Mouse (Mus musculus): Measurements from ENCODE around the gene Itpk1.

The Itpk1 gene

DNA sequence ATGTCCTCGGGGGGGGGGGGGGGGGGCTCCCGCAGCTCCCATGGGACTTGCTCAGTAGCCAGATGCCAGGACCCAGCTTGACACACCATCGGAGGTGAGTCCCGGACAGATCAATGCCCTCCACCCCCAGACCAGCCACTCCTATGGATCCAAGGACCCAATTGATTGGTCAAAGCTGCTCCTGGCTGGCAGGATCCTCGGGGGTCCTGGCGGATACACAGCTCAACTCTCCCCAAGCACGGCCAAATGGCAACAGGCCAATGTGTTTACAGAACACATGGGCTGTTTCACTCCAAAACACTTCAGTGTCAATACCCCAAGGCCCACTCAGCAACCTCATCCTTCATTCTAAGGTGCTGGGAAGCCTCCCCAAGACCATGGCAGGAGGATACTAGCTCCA is 13.0 kb downstream of the Itpk1 start:
- no peak for DNase-seq (ENCODE audit: low read depth in 1 of 2, low spot score in 2 of 2)

DNA sequence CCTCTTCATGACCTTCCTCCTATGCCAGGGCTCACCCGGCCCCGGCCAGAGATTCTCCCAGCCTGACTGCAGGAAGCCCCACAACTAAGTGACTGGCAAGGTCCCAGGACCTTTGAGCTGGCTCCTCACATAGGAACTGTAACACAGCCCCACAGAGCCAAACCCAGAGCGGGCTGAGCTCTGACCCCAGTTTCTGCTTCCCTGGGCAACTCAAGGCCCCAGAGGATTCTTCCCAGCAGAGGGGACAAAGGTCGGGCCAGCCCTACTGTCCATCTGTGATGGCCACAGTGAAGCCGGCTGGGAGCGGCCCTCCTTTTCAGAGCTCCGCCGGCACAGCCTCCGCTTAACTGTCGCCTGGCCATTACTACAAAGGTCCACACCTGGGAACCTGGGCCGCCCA is 13.6 kb downstream of the Itpk1 start:
- no peak for DNase-seq (ENCODE audit: low read depth in 1 of 2, low spot score in 2 of 2)

DNA sequence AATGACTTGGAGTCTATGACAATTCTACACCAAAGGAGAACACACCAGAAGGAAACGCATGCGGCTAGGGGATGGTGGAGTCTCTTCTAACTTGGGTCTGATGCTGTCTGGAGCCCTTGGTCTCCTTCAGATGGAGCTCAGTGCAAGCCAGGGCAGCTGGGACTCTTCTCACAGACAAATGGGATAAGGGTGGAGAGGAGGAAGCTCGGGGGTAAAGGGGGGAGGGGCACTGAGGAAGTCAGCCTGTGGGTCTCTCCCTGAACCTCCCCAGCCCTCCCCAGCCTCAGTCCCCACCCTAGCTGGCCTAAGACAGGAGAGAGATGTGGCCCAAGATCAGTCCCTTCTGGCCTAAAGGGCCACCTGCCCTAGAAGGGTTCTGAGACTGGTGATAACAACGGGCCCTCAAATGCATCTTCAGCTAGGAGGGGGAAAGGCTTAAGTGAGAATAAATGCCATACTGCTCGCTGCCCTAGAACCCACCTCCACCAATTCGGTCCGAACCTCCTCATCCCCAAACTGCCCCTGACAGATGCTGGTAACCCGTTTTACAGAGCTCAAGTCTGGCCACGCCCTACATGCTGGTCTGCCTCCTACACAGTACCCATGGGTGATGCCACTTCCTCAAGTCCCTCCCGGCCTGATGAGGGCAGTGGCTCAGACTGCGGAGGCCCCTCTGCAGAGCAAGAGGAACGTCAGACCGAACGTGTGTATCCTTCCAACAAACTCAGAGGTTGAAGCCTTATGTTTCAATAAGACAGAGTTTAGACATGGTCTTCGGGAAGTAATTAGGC is 14.8 kb downstream of the Itpk1 start:
- peak in 1 of 2 experiments; percentile 43 for DNase-seq (ENCODE audit: low read depth in 1 of 2, low spot score in 2 of 2)

DNA sequence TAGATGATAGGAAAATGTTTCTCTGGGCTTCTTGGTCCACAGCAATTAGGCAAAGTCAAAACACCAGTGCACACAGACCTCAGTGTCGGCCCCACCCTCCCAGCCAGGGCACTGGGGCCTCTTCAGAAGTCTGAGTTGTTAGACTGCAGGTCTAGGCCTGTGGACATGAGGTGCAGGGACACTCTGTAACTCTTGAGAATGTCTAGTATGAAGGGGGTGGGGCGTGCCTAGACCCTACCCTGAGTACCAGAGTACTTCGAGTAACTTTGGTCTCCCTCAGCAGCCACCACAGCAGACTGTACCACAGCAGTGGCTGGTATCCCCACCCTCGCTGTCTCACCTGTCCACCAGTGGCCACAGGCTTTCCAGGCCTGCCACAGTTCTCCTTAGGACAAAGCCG is 18.4 kb downstream of the Itpk1 start:
- no peak for DNase-seq (ENCODE audit: low read depth in 1 of 2, low spot score in 2 of 2)

DNA sequence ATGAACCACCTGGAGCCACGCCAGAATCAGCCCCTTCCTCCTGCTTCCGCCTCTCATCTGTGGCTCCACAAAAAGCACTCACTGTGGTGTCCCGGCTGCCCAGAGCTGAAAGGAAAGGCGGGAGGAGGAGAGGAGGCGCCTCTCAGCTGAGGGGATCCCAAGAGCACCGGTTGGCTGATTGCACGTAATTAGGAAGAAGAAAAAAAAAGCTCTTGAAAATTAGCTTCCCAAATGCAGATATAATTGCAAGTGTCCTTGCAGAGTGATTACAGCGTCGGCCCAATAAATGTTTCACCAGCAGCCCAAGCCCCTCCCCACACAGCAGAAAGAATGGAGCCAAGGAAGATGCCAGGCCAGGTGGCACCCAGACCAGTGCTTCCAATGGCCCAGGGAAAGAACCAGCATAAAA is 19.2 kb downstream of the Itpk1 start:
- no peak for DNase-seq (ENCODE audit: low read depth in 1 of 2, low spot score in 2 of 2)

DNA sequence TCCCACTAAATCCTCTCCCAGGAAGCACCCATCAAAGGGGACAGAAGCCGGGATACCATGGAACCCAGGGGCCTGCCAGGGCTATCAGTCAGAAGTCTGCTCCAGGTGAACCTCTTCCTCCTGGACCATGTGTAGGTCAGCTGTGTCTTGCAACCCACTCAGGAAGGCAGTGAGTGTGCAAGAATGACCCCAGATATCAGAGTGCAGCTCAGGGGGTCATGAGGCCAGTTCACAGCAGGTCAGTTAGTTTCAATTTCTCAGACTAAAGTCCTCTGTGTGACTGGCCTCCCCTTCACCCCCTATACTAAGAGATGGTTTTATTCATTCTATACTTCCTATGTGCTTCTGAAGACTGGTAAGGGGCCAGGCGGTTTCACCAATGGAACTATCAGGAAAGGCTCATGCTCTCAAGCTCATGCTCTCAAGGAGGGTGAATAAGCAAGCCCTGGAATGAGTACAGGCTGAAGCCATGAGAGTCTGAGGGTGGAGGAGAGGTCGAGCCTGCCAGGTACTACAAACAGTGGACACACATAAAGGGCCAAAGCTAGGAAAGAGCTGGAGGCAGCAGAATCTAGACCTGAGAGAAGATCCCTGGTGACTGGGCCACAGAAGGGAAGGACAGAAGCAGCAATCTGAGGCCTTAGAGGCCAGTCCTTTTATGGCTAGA is 19.9 kb downstream of the Itpk1 start:
- no peak for DNase-seq (ENCODE audit: low read depth in 1 of 2, low spot score in 2 of 2)

DNA sequence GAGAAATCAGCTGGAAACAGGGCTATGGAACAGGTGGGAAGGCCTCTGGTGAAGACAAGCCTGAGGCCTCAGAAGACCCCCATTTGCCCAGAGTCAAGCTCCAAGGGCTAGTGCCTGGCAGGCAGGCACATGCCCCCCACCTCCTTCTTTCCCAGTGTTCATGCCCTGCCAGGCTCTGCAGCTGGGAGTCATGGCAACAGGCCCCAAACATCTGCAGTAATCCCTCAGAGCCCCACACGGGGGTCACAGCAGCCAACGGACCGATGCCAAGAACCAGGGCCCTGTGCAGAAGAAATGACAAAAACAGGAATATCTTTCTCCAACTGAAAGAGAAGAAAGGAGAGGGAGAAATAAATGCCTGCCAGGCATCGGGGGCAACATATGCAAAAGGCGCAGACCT is 20.8 kb downstream of the Itpk1 start:
- no peak for DNase-seq (ENCODE audit: low read depth in 1 of 2, low spot score in 2 of 2)

DNA sequence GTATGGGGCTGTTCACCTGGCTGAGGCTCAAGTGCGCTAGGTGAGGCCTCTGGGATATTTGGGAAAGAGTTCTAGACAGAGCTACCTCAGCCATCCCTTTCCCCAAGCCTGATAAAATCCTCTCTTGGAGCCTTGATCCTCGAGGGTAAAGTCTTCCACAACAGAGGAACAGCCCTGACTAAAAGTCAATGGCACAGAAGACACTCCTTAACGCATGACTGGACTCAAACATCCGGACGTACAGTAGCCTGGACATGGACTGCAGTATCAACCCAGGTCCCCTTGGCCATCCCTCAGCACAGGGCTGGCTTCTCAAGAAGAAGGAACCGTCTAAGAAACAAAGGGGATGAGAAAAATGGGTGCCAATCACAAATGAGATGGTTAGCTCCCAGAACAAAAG is 21.3 kb downstream of the Itpk1 start:
- DNase-seq (ENCODE audit: low read depth in 1 of 2, low spot score in 2 of 2) = no peak

DNA sequence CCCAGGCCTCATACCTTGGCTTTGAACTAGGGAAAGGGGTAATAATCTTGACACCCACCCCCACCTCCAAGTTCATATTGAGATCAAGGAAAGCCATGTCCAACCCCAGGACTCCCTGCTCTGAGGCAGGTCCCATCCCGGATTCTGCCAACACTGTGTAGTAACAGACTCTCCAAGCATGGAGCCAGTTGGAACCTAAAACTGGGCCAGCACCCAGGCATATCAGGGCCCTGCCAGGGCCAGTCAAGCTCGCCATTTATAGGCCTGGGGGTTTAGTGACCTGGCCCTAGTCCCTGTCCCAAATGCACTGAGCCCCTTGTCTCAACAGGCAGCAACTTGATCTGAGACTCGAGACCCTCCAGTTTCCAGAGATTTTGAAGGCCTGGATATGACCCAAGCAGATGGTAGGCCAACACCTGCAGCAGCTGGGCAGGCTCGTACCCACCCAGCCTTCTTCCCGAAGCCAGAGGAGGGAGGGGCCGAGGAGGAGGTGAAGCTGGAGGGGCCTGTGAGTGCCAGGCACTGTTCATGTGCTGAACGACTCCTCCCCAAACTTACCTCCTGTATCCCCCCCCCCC is 21.9 kb downstream of the Itpk1 start:
- DNase-seq (ENCODE audit: low read depth in 1 of 2, low spot score in 2 of 2) = no peak

DNA sequence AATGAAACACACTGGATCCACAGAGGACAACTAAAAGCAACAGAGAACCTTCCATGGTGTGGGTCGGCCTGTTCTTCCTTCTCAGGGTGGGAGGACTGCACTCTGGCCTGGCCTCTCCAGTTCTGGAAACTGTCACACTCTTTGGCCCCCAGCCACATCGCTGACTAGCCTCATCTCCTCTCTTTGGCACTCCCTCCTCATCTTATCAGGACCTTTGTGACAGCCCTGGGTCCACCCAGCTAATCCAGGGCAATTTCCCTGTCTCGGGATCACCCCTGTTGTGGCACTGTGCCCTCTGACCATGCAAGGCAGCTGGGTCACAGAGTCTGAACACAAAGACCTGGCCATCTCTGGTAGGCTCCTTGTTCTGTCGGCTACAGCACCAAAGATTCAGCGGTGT is 22.6 kb downstream of the Itpk1 start:
- DNase-seq (ENCODE audit: low read depth in 1 of 2, low spot score in 2 of 2) = no peak

DNA sequence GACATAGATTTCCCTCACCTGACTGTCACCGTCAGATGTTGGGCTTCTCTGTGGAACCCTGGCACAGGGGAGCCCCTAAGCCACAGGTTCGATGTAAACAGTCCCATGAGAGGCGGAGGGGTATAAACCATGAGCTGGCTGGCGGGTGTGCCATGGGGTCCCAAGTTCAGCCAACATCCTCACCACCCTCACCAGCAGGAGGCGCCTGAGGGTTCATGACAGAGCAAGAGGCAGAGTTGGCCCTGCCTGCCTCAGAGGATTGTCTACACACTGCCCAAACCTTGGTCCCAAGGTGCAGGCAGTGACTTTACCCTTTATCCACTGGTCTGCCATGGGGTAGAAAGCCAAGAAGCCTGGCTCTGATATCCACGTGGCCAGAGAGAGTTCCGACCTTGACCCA is 23.1 kb downstream of the Itpk1 start:
- no peak for DNase-seq (ENCODE audit: low read depth in 1 of 2, low spot score in 2 of 2)

DNA sequence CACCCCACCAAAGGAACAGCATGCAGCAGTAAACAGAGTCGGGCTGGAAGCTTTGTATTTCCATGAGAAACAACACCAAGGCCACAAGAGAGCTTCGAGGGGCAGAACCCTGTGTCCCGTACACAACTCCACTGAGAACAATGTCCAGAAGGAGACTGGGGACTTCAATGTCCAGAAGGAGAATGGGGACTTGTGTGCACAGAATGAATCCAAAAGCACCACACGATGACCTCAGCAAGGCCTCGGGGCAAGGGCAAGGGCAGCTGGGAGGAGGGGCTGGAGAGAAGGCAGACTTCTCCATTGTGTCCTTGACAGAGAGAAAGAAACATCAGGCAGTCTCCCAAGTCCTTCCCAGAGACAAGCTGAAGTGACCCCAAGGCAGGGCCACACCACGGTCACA is 25.9 kb downstream of the Itpk1 start:
- DNase-seq (ENCODE audit: low read depth in 1 of 2, low spot score in 2 of 2) = no peak

DNA sequence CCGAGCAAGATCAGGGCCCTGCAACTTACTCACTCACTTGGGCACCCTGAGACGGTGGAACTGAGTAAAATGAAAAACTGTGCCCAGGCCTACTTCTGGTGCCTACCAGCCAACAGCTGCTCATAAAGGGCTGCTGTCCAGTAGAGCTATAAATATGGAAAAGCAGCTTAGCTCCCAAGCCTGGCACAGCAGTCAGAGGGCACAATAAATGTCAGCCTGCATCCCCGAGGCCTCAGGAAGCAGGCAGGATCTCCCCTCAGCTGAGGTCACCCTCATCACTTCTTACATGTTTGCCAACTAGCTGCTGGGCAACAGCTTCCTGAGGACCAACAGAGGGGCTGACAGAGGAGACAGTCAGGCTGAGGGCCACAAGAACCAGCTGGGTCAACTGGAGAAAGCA is 27.6 kb downstream of the Itpk1 start:
- no peak for DNase-seq (ENCODE audit: low read depth in 1 of 2, low spot score in 2 of 2)

DNA sequence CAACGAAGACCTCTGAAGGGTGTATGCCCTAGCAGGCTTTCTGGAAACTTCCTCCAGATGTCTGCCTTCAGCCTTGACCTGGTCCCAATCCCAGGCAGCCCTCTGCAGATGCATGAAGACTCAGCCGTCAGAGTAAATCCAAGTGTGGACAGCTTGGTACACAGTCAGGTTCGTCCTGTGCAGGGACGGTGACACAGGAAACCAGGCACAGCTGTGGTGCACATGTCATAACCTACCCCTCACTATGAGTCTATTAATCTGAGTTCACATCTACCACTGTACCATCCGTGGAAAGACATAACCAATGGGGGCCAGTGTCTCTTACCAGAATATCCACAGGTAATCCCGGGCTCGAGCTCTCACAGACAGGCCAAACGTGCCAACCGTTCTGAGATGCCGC is 30.2 kb downstream of the Itpk1 start:
- DNase-seq (ENCODE audit: low read depth in 1 of 2, low spot score in 2 of 2) = no peak

DNA sequence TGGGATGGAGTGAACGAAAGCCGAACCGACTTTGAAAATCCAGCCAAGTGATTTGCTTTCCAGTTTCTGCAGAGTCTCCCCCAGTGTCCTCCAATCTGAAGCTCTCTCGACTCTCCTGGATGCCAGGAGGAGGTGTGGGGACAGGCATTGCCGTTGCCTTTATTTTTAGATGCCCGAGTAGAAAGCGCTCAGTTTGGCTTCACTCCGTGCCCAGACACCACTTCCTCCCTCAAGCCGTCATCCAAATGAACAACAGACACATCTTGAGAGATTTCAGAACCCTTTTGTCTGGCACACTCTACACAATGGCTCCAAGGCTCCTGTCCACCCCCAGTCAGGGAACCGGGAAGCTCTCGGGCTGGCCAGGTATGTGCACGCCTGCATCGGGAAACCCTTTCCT is 30.6 kb downstream of the Itpk1 start:
- DNase-seq (ENCODE audit: low read depth in 1 of 2, low spot score in 2 of 2) = no peak

DNA sequence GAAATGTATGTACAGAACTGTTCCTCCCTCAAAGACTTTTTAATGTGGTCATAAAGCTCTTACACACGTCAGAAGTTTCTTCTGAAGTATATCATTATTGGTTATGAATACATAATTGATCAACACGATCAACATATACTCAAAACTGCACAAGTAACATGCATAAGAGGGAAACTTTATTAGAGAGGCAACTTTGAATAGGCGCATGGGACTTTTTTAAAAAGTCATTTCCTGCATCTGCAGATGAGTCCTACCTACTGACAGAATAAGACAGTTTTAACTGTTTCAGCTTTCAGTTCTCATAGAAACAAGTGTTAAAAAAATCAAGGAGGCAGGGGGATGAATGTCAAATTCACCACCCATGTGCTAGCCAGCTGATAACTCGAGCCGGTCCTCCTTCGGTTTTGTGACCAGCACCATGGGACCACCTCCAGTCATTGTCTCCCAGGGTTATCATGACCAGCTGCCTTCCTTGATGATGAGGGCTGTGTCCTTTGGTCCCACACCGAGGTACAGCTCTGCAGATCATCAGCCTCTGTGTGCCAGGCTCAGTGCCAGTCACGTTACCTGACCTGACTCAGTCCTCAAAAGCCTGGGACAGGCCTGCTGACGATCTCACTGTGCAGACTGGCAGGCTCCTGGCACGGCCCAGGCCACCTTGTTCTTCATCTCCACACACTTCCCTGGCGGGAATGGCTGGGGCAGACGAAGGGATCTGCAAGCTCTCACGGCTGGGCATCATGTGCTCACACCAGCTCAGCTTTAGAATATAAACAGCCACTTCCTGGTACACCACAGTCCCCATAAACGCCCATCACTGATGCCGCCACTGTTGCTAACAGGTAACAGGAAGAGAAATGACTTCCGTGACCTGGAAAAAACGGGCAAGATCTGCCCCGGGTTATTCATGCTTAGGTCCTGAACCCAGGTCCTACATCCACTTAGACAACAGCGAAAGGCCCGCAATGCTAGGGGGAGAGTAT is 31.6 kb downstream of the Itpk1 start:
- DNase-seq (ENCODE audit: low read depth in 1 of 2, low spot score in 2 of 2) = no peak

DNA sequence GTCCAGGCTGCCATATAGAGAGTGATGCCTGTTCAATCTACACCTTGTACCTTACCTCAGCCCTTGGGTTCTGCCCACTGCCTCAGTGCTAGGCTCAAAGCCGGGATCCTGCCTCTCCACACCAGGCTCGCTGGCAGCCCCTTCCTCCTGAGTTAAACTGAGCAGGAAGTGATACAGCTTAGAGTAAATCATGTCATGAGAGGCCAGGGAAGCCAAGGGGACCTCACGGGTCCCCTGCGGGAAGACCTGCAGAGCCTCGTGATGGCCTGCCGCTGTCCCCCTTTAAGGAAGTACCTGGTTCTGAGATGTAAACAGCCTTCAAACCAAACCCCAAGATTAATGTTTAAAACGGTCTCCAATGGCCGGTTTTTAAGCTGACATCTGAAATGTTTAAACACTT is 32.6 kb downstream of the Itpk1 start:
- DNase-seq (ENCODE audit: low read depth in 1 of 2, low spot score in 2 of 2) = no peak

DNA sequence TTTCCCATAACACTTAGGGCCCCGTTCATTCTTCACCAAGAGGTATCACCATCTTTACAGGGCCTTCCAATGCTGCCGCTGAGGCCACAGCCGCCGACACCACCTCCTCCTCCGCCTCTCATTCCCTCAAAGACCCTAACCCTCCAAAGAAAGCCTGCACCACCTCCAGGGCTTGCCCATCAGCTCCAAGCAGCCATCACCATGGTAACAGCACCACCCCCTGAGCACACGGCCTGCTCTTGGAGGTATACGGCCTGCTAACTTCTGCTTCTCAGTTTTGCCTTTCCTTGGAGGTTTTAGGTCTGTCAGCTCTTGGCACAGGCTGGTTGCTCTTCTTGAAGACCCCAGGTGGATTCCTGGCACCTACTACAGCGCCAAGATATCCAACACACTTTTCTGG is 33.9 kb downstream of the Itpk1 start:
- no peak for DNase-seq (ENCODE audit: low read depth in 1 of 2, low spot score in 2 of 2)

DNA sequence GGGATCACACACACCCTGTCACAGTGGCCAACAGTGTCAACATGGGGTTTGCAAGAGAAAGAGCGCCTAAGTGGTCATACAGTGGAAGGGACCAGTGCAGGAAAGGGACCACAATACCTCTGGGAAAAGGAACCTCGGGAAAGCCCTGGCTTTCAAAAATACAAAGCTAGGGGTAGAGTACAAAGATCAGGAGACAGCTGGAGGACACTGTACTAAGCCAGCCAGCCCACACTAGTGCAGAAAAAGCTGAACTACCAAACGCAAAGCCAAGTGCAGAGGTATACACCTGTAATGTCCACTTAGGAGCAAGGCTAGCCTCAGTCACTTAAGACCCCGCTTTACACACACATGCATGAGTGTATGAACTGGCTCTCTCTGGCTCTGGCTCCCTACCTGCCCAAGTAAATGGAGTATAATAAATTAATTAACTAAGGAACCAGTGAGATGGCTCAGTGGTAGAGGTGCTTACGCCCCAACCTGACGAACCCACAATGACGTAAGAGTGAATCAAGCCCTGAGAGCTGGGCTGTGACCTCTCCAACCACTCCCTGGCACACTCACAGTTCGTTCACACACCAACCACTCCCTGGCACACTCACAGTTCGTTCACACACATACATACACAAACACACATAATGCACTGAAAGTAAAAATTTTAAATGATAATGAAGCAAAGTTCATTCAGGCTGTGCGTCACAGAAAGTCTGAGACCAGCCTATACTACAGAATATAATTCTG is 39.1 kb downstream of the Itpk1 start:
- DNase-seq (ENCODE audit: low read depth in 1 of 2, low spot score in 2 of 2) = no peak

DNA sequence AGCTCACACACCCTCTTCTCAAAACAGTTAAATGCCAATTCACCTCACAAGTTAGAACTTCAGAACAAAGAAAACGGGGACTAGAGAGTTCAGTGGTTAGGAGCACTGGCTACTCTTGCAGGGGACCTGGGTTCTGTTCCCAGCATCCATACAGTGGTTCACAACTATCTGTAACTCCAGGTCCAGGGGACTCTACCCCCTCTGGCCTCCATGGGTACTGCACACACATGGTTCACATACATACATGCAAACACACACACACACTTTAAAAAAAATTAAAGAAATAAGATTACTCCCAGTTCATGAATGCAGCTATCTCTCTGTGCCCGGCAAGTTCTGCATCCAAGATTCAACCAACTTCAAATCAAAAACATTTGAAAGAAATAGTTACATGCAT is 40.7 kb downstream of the Itpk1 start:
- DNase-seq (ENCODE audit: low read depth in 1 of 2, low spot score in 2 of 2) = no peak
